ENCODE assay signal across 16 mouse cellular contexts in genomic region chr15:93804703-93805102, GRCm38 (mm10).
"Had no signal": no experiment of that assay in that cellular context is flagged by ENCODE, and none has a peak within 500 bp of the region (broad histone marks: within the 10 kb centered on the region; RNA-seq: fewer than 3 reads in every experiment).

No protein-coding gene starts in this region.

- H3K9ac ChIP-seq: limb, embryonic 15.5 days; liver, embryonic 12.5 days; neural tube, embryonic 13.5 days had no signal

- ATAC-seq: hindbrain, embryonic 16.5 days; inflammation-experienced regulatory T-cells, adult 6 months; intestine, postnatal 0 days; liver, embryonic 12.5 days had no signal

- H3K27me3 ChIP-seq: limb, embryonic 15.5 days; liver, embryonic 12.5 days; neural tube, embryonic 13.5 days had no signal

- H3K4me3 ChIP-seq: limb, embryonic 15.5 days; liver, embryonic 12.5 days; midbrain, embryonic 10.5 days; neural tube, embryonic 13.5 days had no signal

- DNase-seq: kidney, adult 8-10 months; kidney, postnatal 36 days; midbrain, embryonic 14.5 days; retina, postnatal 1 day; right cerebral cortex, postnatal 4 days; spleen, adult 18-20 months; thymus, adult 18-20 months; thymus, postnatal 14 days had no signal

- H3K36me3 ChIP-seq: limb, embryonic 15.5 days; liver, embryonic 12.5 days; midbrain, embryonic 10.5 days; neural tube, embryonic 13.5 days had no signal

- H3K4me2 ChIP-seq: limb, embryonic 15.5 days; liver, embryonic 12.5 days; neural tube, embryonic 13.5 days had no signal

- H3K9me3 ChIP-seq: limb, embryonic 15.5 days; liver, embryonic 12.5 days; midbrain, embryonic 10.5 days; neural tube, embryonic 13.5 days had no signal

- H3K4me1 ChIP-seq: limb, embryonic 15.5 days; liver, embryonic 12.5 days; midbrain, embryonic 10.5 days; neural tube, embryonic 13.5 days had no signal

- H3K27ac ChIP-seq: kidney, postnatal 0 days; limb, embryonic 15.5 days; liver, embryonic 12.5 days; midbrain, embryonic 10.5 days; neural tube, embryonic 13.5 days had no signal
